Mouse (Mus musculus): ENCODE data around the gene Folh1. TPM values are rescaled to one million over a fixed set of nuclear protein-coding genes. Genes with fewer than 3 reads are reported as not detected.
"Not testable (repeated sequence)": the region's sequence is repeated elsewhere in the genome, so short reads cannot be mapped to it uniquely, and the experiment has no call there.

Gene Folh1
- 0.21 TPM in 1 of 2 replicates, not detected in the other for polyA plus RNA-seq (2016; fragmentation: Nextera tagmentation; extraction: Ambion mirVana)

- no peaks in the 10 kb centered on the region for H3K9me3 ChIP-seq
- DNase-seq (ENCODE audit: low spot score) = peak; percentile 24
- H3K27me3 ChIP-seq (replicated peaks; ENCODE audit: low read depth, poor library complexity, severe bottlenecking) = no peaks in the 10 kb centered on the region
- peak within 1 kb of the TSS; percentile 49 for H3K4me3 ChIP-seq
- no peaks in the 10 kb centered on the region; the same call in 1 of the 2 replicates for H3K4me1 ChIP-seq
- 4% methylated on average over 11 of the region's 11 CpGs for WGBS
- H3K36me3 ChIP-seq (replicated peaks) = no peaks in the 10 kb centered on the region
- no peak within 1 kb of the TSS for H3K27ac ChIP-seq (replicated peaks)
These were observed at the start of gene Folh1 for GRCm38 (mm10) chr7:86775617-86776325. Folh1 (minus strand) TSS chr7:86775943.

- H3K27me3 ChIP-seq (replicated peaks; ENCODE audit: low read depth, poor library complexity, severe bottlenecking) = no peaks in the 10 kb centered on the region
- no peak for DNase-seq (ENCODE audit: low spot score)
- no peaks in the 10 kb centered on the region for H3K9me3 ChIP-seq
- H3K4me1 ChIP-seq = no peaks in the 10 kb centered on the region
- no peak overlapping the region for H3K27ac ChIP-seq (replicated peaks)
- WGBS = 79% methylated on average over 1 of the region's 1 CpGs
- no peak overlapping the region for H3K4me3 ChIP-seq
- no peaks in the 10 kb centered on the region for H3K36me3 ChIP-seq (replicated peaks)
These were observed 40.7 kb upstream of the Folh1 start for GRCm38 (mm10) chr7:86816466-86816865.

- H3K9me3 ChIP-seq; H3K27ac ChIP-seq (replicated peaks); H3K27me3 ChIP-seq (replicated peaks; ENCODE audit: low read depth, poor library complexity, severe bottlenecking); H3K4me1 ChIP-seq; H3K36me3 ChIP-seq (replicated peaks); H3K4me3 ChIP-seq; DNase-seq (ENCODE audit: low spot score): not testable (repeated sequence)
- WGBS = 86% methylated on average over 6 of the region's 6 CpGs
These were observed 40.0 kb upstream of the Folh1 start for GRCm38 (mm10) chr7:86815716-86816115.

GRCm38 (mm10) chr7:86815241-86815640, 39.5 kb upstream of the Folh1 start:
- WGBS = 90% methylated on average over 5 of the region's 5 CpGs
- H3K36me3 ChIP-seq (replicated peaks); H3K4me1 ChIP-seq; H3K27ac ChIP-seq (replicated peaks); H3K27me3 ChIP-seq (replicated peaks; ENCODE audit: low read depth, poor library complexity, severe bottlenecking); DNase-seq (ENCODE audit: low spot score); H3K4me3 ChIP-seq; H3K9me3 ChIP-seq: not testable (repeated sequence)

GRCm38 (mm10) chr7:86794727-86795126, 19.0 kb upstream of the Folh1 start, which contains the start of gene Vmn2r77:
Vmn2r77 (plus strand) TSS chr7:86795027.
- no peaks in the 10 kb centered on the region for H3K4me1 ChIP-seq
- no peak for DNase-seq (ENCODE audit: low spot score)
- no peak within 1 kb of the TSS for H3K27ac ChIP-seq (replicated peaks)
- H3K9me3 ChIP-seq = no peaks in the 10 kb centered on the region
- no peak within 1 kb of the TSS for H3K4me3 ChIP-seq
- H3K36me3 ChIP-seq (replicated peaks) = no peaks in the 10 kb centered on the region
- H3K27me3 ChIP-seq (replicated peaks; ENCODE audit: low read depth, poor library complexity, severe bottlenecking) = no peaks in the 10 kb centered on the region

- 85% methylated on average over 3 of the region's 3 CpGs for WGBS
- no peak overlapping the region for H3K4me3 ChIP-seq
- no peaks in the 10 kb centered on the region; the same call in 1 of the 2 replicates for H3K4me1 ChIP-seq
- DNase-seq (ENCODE audit: low spot score) = no peak
- H3K27ac ChIP-seq (replicated peaks) = no peak overlapping the region
- no peaks in the 10 kb centered on the region for H3K9me3 ChIP-seq
- no peaks in the 10 kb centered on the region for H3K27me3 ChIP-seq (replicated peaks; ENCODE audit: low read depth, poor library complexity, severe bottlenecking)
- H3K36me3 ChIP-seq (replicated peaks) = no peaks in the 10 kb centered on the region
These were observed 4.1 kb downstream of the Folh1 start for GRCm38 (mm10) chr7:86771621-86772020.

GRCm38 (mm10) chr7:86764628-86765027, 11.1 kb downstream of the Folh1 start:
- no peak for DNase-seq (ENCODE audit: low spot score)
- Histone ChIP-seq H3K27ac (replicated peaks) (no peak overlapping the region), H3K4me3 (no peak overlapping the region), H3K27me3 (replicated peaks; ENCODE audit: low read depth, poor library complexity, severe bottlenecking) (no peaks in the 10 kb centered on the region), H3K36me3 (replicated peaks) (no peaks in the 10 kb centered on the region), H3K4me1 (no peaks in the 10 kb centered on the region), H3K9me3 (no peaks in the 10 kb centered on the region)

GRCm38 (mm10) chr7:86760751-86761150, 15.0 kb downstream of the Folh1 start:
- Histone ChIP-seq H3K27me3 (replicated peaks; ENCODE audit: low read depth, poor library complexity, severe bottlenecking) (no peaks in the 10 kb centered on the region), H3K9me3 (no peaks in the 10 kb centered on the region), H3K4me1 (no peaks in the 10 kb centered on the region), H3K27ac (replicated peaks) (no peak overlapping the region), H3K36me3 (replicated peaks) (no peaks in the 10 kb centered on the region), H3K4me3 (no peak overlapping the region)
- WGBS = 87% methylated on average over 1 of the region's 1 CpGs
- DNase-seq (ENCODE audit: low spot score) = no peak

- H3K9me3 ChIP-seq = no peaks in the 10 kb centered on the region
- DNase-seq (ENCODE audit: low spot score) = no peak
- no peak overlapping the region for H3K4me3 ChIP-seq
- no peak overlapping the region for H3K27ac ChIP-seq (replicated peaks)
- no peaks in the 10 kb centered on the region for H3K27me3 ChIP-seq (replicated peaks; ENCODE audit: low read depth, poor library complexity, severe bottlenecking)
- H3K4me1 ChIP-seq = no peaks in the 10 kb centered on the region
- H3K36me3 ChIP-seq (replicated peaks) = no peaks in the 10 kb centered on the region
These were observed 50.7 kb downstream of the Folh1 start for GRCm38 (mm10) chr7:86725013-86725412.

GRCm38 (mm10) chr7:86688030-86688429, 87.7 kb downstream of the Folh1 start, which contains the start of gene Olfr292:
Olfr292 (plus strand) TSS chr7:86688330.
- no peak for DNase-seq (ENCODE audit: low spot score)
- Histone ChIP-seq H3K4me1 (no peaks in the 10 kb centered on the region), H3K27me3 (replicated peaks; ENCODE audit: low read depth, poor library complexity, severe bottlenecking) (no peaks in the 10 kb centered on the region), H3K27ac (replicated peaks) (no peak within 1 kb of the TSS), H3K9me3 (no peaks in the 10 kb centered on the region), H3K36me3 (replicated peaks) (no peaks in the 10 kb centered on the region), H3K4me3 (no peak within 1 kb of the TSS)

Other genes starting within 250 kb of the Folh1 start
- gene Olfr295, start 192.1 kb downstream of the Folh1 start, polyA plus RNA-seq (2016; fragmentation: Nextera tagmentation; extraction: Ambion mirVana) = not detected in 2 replicates
- not detected in 2 replicates for gene Olfr294, start 159.3 kb downstream of the Folh1 start, polyA plus RNA-seq (2016; fragmentation: Nextera tagmentation; extraction: Ambion mirVana)
- not detected in 2 replicates for gene Olfr293, start 126.9 kb downstream of the Folh1 start, polyA plus RNA-seq (2016; fragmentation: Nextera tagmentation; extraction: Ambion mirVana)
- gene Olfr292, start 87.6 kb downstream of the Folh1 start, polyA plus RNA-seq (2016; fragmentation: Nextera tagmentation; extraction: Ambion mirVana) = not detected in 2 replicates
- not detected in 2 replicates for gene Vmn2r77, start 19.1 kb upstream of the Folh1 start, polyA plus RNA-seq (2016; fragmentation: Nextera tagmentation; extraction: Ambion mirVana)
- not detected in 2 replicates for gene Vmn2r78, start 139.2 kb upstream of the Folh1 start, polyA plus RNA-seq (2016; fragmentation: Nextera tagmentation; extraction: Ambion mirVana)
- not detected in 2 replicates for gene Vmn2r79, start 220.2 kb upstream of the Folh1 start, polyA plus RNA-seq (2016; fragmentation: Nextera tagmentation; extraction: Ambion mirVana)